Mouse (Mus musculus) hindbrain, postnatal 0 days (tissue): ENCODE data around the gene Tcea3. TPM values are rescaled to one million over a fixed set of nuclear protein-coding genes. Genes with fewer than 3 reads are reported as not detected.

Experiments used
- ATAC-seq: fragments of 200-750 bp; cut with Nextera tagmentation; 2 replicates; pipeline ENCODE4 v1.8.0; 2017; ENCODE audit warnings: mild to moderate bottlenecking, moderate TSS enrichment, moderate library complexity
- DNase-seq: peaks from one replicate; pipeline ENCODE4 v3.0.0-alpha.2; 2015; ENCODE audit warnings: low spot score
- H3K27ac ChIP-seq: fragments of 300-500 bp; sonication (generic); 2 replicates; pipeline ENCODE4 v1.5.1; 2014; ENCODE audit warnings: mild to moderate bottlenecking
- H3K27me3 ChIP-seq: fragments of 300-500 bp; sonication (generic); 2 replicates; pipeline ENCODE4 v1.6.1; 2014; ENCODE audit warnings: low read length, mixed read lengths; ENCODE audit not compliant: insufficient read depth
- H3K36me3 ChIP-seq: fragments of 300-500 bp; sonication (generic); 2 replicates; pipeline ENCODE4 v1.6.1; 2014; ENCODE audit warnings: low read length, mixed read lengths; ENCODE audit not compliant: insufficient read depth
- H3K4me1 ChIP-seq: fragments of 300-500 bp; sonication (generic); 2 replicates; pipeline ENCODE4 v1.6.1; 2014; ENCODE audit warnings: antibody characterized with exemption, low read length, mixed read lengths; ENCODE audit not compliant: insufficient read depth
- H3K4me2 ChIP-seq: fragments of 300-500 bp; sonication (generic); 2 replicates; pipeline ENCODE4 v1.6.1; 2014; ENCODE audit warnings: low read depth, mild to moderate bottlenecking, low read length, moderate library complexity, mixed read lengths
- H3K4me3 ChIP-seq: fragments of 300-500 bp; sonication (generic); 2 replicates; pipeline ENCODE4 v1.5.1; 2014; ENCODE audit warnings: low read length
- H3K9ac ChIP-seq: fragments of 300-500 bp; sonication (generic); replicated peaks from 2 replicates; pipeline ENCODE4 v1.6.1; 2014; ENCODE audit warnings: mild to moderate bottlenecking, low read length, moderate library complexity, mixed read lengths
- H3K9me3 ChIP-seq: fragments of 300-500 bp; sonication (generic); 2 replicates; pipeline ENCODE4 v1.6.1; 2016; ENCODE audit warnings: low read length, mixed read lengths
- CTCF ChIP-seq: IDR thresholded peaks from 2 replicates; pipeline ENCODE4 v1.5.1; 2016; ENCODE audit warnings: antibody characterized with exemption, control low read depth, low read depth
- WGBS: fragments of 180-500 bp; shearing (Covaris S2); extraction: QIAGEN DNeasy Blood & Tissue Kit; methylation state at CpG from one replicate; pipeline ENCODE4 v1.1.7; 2014; 5-methylcytosine and 5-hydroxymethylcytosine counted together
- polyA plus RNA-seq: library from polyadenylated mRNA; unstranded; fragments of >200 nt; fragmentation: Nextera tagmentation; extraction: Ambion mirVana; gene quantifications from 2 replicates; pipeline ENCODE4 v1.2.1, GENCODE M21; 2015
- total RNA-seq: library from RNA; depleted of rRNA; stranded (reverse); fragments of >200 nt; gene quantifications from 2 replicates; pipeline ENCODE4 v1.2.3, GENCODE M21; 2014

Gene Tcea3
- total and polyA plus RNA-seq, 2 experiments from 2014 or later = 2.2 to 3.3 TPM

- Histone ChIP-seq H3K9me3 (no peaks in the 10 kb centered on the region), H3K27ac (no peak overlapping the region; the same call in 1 of the 2 replicates), H3K4me1 (peaks cover 8% of the 10 kb centered on the region; the same call in 1 of the 2 replicates), H3K4me3 (peak overlapping the region; percentile 66), H3K4me2 (peak overlapping the region; percentile 99), H3K27me3 (no peaks in the 10 kb centered on the region), H3K9ac (peak overlapping the region; percentile 74), H3K36me3 (no peaks in the 10 kb centered on the region)
- no peak for ATAC-seq
- TF ChIP-seq CTCF = no peak
- WGBS = 4% methylated on average over 6 of the region's 6 CpGs
- no peak for DNase-seq
Observed at GRCm38 (mm10) chr4:136206943-136207342, 40.6 kb upstream of the Tcea3 start.

- WGBS = 78% methylated on average over 9 of the region's 9 CpGs
- peaks cover 8% of the 10 kb centered on the region; the same call in 1 of the 2 replicates for H3K4me1 ChIP-seq
- ATAC-seq = no peak
- no peak for TF ChIP-seq CTCF
- H3K27ac ChIP-seq = no peak overlapping the region
- no peaks in the 10 kb centered on the region for H3K36me3 ChIP-seq
- no peak overlapping the region for H3K4me3 ChIP-seq
- H3K9me3 ChIP-seq = no peaks in the 10 kb centered on the region
- H3K4me2 ChIP-seq = no peak overlapping the region
- H3K27me3 ChIP-seq = no peaks in the 10 kb centered on the region
- DNase-seq = no peak
- no peak overlapping the region for H3K9ac ChIP-seq
Observed at GRCm38 (mm10) chr4:136210931-136211330, 36.6 kb upstream of the Tcea3 start.

GRCm38 (mm10) chr4:136213629-136214028, 33.9 kb upstream of the Tcea3 start:
- Histone ChIP-seq H3K27me3 (no peaks in the 10 kb centered on the region), H3K4me1 (peaks cover 6% of the 10 kb centered on the region; the same call in 1 of the 2 replicates), H3K27ac (no peak overlapping the region), H3K9ac (no peak overlapping the region), H3K4me2 (no peak overlapping the region), H3K9me3 (no peaks in the 10 kb centered on the region), H3K4me3 (no peak overlapping the region), H3K36me3 (no peaks in the 10 kb centered on the region)
- ATAC-seq (no peak), DNase-seq (no peak)
- no peak for TF ChIP-seq CTCF
- WGBS = 60% methylated on average over 7 of the region's 7 CpGs

- Histone ChIP-seq H3K4me2 (no peak overlapping the region), H3K36me3 (no peaks in the 10 kb centered on the region), H3K27ac (no peak overlapping the region), H3K9ac (no peak overlapping the region), H3K4me3 (no peak overlapping the region), H3K9me3 (no peaks in the 10 kb centered on the region), H3K4me1 (peaks cover 12% of the 10 kb centered on the region; the same call in 1 of the 2 replicates), H3K27me3 (no peaks in the 10 kb centered on the region)
- WGBS = 80% methylated on average over 8 of the region's 8 CpGs
- DNase-seq (no peak), ATAC-seq (no peak)
- TF ChIP-seq CTCF = no peak
Observed at GRCm38 (mm10) chr4:136214828-136215227, 32.7 kb upstream of the Tcea3 start.

- H3K27ac ChIP-seq = no peak overlapping the region
- H3K4me2 ChIP-seq = no peak overlapping the region
- no peak for TF ChIP-seq CTCF
- H3K36me3 ChIP-seq = no peaks in the 10 kb centered on the region
- no peaks in the 10 kb centered on the region for H3K27me3 ChIP-seq
- no peaks in the 10 kb centered on the region for H3K9me3 ChIP-seq
- no peak for ATAC-seq
- WGBS = 75% methylated on average over 8 of the region's 8 CpGs
- peaks cover 15% of the 10 kb centered on the region; the same call in 1 of the 2 replicates for H3K4me1 ChIP-seq
- no peak overlapping the region for H3K4me3 ChIP-seq
- H3K9ac ChIP-seq = no peak overlapping the region; the same call in 1 of the 2 replicates
- no peak for DNase-seq
Observed at GRCm38 (mm10) chr4:136215576-136215975, 32.0 kb upstream of the Tcea3 start.

- Histone ChIP-seq H3K27ac (no peak overlapping the region; the same call in 1 of the 2 replicates), H3K4me1 (peaks cover 15% of the 10 kb centered on the region; the same call in 1 of the 2 replicates), H3K4me3 (no peak overlapping the region), H3K9ac (no peak overlapping the region), H3K36me3 (no peaks in the 10 kb centered on the region), H3K27me3 (no peaks in the 10 kb centered on the region), H3K9me3 (no peaks in the 10 kb centered on the region), H3K4me2 (no peak overlapping the region)
- no peak for TF ChIP-seq CTCF
- WGBS = 58% methylated on average over 10 of the region's 10 CpGs
- no peak for DNase-seq
- no peak for ATAC-seq
Observed at GRCm38 (mm10) chr4:136217063-136217462, 30.5 kb upstream of the Tcea3 start.

DNA sequence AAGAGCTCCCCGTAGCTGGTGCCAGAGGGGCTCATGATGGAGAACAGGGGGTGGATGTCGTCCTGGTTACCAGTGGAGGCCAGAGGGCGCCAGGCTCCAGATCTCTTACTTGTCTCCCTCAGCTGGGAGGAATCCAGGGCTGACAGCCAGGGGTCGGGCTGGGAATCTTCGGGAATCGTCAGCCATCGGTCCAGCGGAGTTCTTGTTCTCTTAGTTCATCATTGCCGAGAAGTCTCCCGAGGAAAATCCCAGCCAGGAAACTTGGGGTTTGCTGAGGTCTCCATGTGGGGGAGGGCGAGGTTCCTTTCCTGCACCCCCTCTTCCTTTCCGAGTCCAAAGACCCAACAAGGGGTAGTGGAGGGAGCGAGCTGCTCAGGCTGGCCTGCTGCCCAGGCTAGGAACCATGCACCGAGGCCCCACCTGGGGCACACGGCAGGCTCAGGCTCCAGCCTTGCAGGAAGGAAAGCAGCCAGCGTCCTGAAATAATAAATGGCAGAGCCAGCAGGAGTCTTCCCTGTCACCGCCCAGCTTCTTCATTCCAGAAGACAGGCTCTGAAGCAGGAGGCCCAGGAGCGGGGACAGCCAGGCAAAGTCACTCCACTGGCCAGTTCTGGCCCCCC, 28.8 kb upstream of the Tcea3 start:
- peak; percentile 79 for DNase-seq
- H3K4me1 ChIP-seq = peaks cover 21% of the 10 kb centered on the region
- H3K36me3 ChIP-seq = no peaks in the 10 kb centered on the region
- whole genome bisulfite sequencing = 9% methylated on average over 18 of the region's 18 CpGs
- peak; percentile 51 for TF ChIP-seq CTCF
- 0 out of 2 replicates have a peak overlapping the region, but pooled peaks have one; percentile 17 for H3K9ac ChIP-seq
- H3K9me3 ChIP-seq = no peaks in the 10 kb centered on the region
- no peak overlapping the region for H3K4me3 ChIP-seq
- peak overlapping the region; percentile 28; the same call in 1 of the 2 replicates for H3K27ac ChIP-seq
- ATAC-seq = peak; percentile 72
- peak overlapping the region; percentile 43 for H3K4me2 ChIP-seq
- H3K27me3 ChIP-seq = no peaks in the 10 kb centered on the region
